Mouse (Mus musculus) mature B cell (primary cell): Measurements from ENCODE around the gene Hspb9.

Experiments used
- in situ Hi-C: fragments of 300-500 bp; cut with MboI; formaldehyde crosslinking; loops from 2 replicates; pipeline ENCODE4 v1.14.3; 2019

Hspb9 gene

DNA sequence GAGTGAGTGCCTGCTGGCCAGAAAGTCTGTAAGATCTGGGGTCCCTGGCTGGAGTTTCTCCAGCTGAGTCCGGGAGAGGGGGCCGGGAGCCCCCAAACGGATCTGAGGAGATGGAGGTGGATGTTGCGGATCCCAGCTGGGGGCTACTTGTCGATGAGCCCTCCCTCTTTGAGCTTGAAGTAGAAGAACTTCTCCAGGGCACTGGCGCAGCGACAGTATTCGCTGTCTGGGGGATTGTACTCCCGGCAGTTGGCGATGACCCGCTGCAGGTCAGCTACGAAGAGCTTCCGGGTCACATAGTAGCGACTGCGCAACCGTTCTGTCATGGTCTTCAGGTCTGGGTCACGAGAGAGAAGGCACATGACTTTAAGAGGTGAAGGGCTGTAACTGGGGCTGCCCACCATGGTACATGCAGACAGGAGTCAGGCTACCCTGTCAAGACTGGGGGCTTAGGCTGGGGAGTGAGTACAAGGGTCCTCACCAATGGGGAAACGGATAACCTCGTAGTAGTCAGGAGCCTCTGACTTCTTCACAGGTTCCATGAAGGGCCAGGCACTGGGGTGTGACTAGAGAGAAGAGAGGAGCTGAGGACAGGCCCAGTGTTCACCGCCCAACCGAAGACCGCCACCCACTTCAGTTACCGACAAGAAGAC is 8.4 kb upstream of the Hspb9 start:
- in situ Hi-C loops = no loop called here

GRCm38 (mm10) chr11:100709201-100709810 is 4.3 kb upstream of the Hspb9 start:
- in situ Hi-C loops = no loop called here

DNA sequence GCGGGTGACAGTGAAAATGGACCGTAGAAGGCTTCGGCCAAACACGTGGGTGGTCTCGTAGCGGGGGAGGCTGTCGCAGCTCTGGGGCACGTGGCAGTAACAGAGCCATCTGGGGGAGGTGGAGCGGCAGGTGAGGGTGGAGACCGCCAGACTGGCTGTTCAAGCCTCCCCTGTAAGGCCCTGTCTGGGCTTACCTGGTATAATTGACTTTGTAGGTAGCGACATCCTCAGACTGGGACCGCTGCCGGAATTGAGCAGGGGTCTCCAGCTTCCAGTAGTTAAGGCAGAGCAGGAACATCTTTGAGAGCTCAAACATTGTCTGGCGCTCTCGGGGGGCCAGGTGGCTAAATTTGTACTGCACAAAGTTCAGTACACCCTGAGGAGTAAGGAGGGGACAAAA is 3.1 kb upstream of the Hspb9 start:
- in situ Hi-C loops = no loop called here

DNA sequence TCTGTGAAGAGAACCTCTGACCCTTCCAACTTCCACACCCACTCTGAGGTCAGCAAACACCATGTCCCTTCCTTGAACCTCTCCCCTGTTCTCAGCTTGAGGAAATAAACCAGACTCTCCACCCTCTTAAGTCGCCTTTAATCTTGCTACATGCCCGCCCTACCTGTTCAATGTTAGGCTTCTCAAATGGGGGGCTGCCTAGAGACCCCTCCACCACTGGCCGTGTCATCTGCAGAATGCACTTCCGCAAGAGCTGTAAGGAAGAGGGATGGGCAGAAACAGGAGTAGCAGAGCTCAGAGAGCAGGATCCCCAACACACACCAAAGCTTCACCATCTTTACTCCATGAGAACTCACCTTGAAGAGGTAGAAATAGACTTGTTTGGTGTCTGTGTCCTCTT is 2.7 kb upstream of the Hspb9 start:
- in situ Hi-C loops = no loop called here

DNA sequence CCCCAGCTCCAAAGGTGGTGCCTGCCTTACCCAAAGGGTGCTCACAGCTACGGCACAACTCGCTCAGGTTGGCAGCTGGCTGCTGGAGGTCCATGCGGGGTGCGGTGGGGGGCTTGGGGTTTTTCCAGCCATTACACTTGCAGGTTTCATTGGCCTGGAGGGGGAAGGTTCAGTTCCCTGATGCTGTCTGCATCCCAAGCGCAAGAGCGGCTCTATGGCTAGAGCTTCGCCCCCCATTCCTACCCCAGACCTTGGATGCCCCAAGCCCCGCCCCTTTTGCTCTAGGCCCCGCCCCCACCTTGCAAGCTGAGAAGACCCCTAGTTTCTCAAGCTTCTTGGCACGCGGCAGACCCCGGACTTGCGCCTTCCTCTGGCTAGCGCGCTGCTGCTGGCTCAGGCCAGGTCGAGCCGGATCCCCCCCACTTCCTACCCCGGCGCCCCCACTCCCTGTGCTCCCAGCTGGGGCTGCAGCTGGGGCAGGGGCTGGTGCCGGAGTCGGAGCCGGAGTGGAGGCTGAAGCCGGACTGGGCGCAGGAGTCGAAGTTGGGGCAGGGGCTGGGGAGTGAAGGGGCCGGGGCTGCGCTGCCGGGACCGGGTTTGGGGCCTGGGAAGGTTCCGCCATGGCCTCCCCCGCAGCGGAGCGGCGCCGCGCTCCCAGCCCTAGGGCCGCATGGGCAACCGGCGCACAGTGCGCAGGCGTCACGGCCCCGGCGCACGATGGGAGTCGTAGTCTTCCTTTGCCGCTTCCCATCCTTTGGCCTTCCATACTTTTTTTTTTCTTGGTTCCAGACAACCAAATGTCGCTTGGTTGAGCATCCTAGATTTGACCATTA is 1.7 kb upstream of the Hspb9 start, which contains the start of gene Kat2a:
TSS of gene Kat2a (minus strand) at position 683 of the 833 bp plus-strand sequence.
- in situ Hi-C loops = no loop called here

DNA sequence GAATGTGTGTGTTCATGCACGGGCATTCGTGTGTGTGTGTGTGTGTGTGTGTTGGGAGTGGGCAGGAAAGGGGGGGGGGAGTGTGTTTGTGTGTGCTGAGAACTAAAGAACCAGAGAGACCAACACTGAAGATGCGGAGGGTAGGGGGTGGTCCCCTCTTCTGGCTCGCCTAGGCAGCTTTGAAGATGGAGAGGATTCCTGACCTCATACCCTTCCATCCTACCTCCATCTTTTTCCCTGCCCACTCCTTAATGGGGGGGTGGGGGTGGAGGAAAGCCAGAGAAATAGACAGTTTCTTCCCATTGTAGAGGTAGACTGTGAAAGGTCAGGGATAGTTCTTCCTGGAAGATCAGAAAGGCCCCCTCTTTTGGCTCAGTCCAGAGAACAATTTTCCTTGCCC is 476 bp upstream of the Hspb9 start:
- in situ Hi-C loops = no loop called here

GRCm38 (mm10) chr11:100714534-100714915 is 875 bp downstream of the Hspb9 start:
- in situ Hi-C loops = no loop called here

DNA sequence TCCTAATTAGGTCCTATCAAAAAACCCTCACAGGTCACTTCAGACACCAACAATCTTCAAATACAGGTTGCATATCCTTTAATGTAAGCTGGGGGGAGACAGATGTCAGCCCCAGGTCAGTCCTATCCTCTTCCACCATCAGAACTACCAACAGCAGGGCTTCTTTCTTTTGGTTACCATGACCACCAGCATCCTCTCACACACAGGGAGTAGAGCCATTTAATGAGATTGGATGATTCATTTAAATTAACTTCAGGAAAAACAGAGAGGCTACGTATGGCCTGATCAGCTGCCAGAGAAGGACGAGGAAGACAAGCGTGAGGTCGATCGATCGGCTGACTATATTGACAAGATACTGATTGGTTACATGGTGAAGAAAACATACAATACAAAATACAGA is 1.3 kb downstream of the Hspb9 start:
- in situ Hi-C loops = no loop called here

DNA sequence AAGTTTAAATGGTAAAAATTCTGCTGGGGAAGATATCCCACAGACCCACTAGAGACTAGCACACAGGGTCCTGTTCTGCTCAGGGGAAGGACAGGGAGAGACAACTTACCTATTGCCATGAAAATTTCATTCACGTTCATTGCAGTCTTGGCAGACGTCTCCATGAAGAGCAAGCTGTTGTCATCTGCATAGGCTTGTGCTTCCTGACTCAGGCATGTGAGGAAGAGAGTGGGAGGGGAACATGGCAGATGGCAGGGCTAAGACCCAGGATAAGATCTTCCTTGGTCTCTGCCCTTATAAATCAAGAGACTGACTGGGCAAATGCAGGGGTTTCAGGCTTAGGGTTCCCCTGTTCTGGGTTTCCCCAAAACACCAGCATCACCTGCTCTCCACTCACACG is 3.0 kb downstream of the Hspb9 start:
- in situ Hi-C loops = no loop called here

GRCm38 (mm10) chr11:100718462-100718861 is 4.8 kb downstream of the Hspb9 start:
- in situ Hi-C loops = no loop called here

GRCm38 (mm10) chr11:100718866-100719265 is 5.2 kb downstream of the Hspb9 start:
- in situ Hi-C loops = no loop called here

GRCm38 (mm10) chr11:100719312-100719711 is 5.7 kb downstream of the Hspb9 start:
- in situ Hi-C loops = no loop called here

- in situ Hi-C loops = no loop called here
These were observed 6.2 kb downstream of the Hspb9 start for GRCm38 (mm10) chr11:100719893-100720292.

DNA sequence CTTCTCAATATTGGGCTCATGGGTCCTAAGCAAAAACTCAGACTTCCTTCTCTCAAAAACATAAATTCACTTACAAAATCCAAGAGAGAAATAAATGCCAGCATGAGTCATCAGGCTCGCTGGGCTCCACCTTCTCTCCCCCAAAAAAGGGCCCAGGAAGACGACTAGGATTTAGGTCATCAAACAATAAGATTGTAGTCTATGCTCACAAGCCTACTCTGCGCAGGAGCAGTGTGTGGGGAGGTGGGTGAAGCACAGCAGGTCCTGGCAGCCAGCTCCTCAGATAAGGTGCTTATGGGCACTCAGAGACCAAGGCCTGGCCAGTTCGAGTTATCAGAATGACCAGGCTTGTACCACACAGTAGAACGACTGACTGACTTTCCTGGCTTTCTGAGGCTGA is 6.7 kb downstream of the Hspb9 start:
- in situ Hi-C loops = no loop called here

DNA sequence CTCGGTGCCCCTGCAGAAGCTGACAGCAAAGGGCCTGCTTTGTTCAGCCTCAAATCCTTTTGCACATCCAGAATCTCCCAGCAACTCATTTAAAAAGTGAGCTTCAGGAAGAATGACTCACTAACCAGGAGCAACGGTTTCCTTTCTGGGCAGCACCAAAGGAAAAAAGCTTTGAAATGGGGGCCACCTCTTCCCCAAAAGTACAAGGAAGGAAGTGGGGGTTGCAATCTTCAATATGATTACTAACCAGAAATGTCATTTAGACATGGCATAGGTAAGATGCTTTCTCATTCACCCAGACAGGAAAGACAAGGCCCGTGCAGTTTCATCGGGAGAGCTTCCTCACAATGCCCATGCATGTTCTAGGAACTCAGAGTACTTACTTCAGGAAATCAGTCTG is 7.6 kb downstream of the Hspb9 start:
- in situ Hi-C loops = no loop called here

- in situ Hi-C loops = no loop called here
These were observed 8.3 kb downstream of the Hspb9 start for GRCm38 (mm10) chr11:100721776-100722492.

- in situ Hi-C loops = no loop called here
These were observed 8.9 kb downstream of the Hspb9 start for GRCm38 (mm10) chr11:100722493-100723028.

DNA sequence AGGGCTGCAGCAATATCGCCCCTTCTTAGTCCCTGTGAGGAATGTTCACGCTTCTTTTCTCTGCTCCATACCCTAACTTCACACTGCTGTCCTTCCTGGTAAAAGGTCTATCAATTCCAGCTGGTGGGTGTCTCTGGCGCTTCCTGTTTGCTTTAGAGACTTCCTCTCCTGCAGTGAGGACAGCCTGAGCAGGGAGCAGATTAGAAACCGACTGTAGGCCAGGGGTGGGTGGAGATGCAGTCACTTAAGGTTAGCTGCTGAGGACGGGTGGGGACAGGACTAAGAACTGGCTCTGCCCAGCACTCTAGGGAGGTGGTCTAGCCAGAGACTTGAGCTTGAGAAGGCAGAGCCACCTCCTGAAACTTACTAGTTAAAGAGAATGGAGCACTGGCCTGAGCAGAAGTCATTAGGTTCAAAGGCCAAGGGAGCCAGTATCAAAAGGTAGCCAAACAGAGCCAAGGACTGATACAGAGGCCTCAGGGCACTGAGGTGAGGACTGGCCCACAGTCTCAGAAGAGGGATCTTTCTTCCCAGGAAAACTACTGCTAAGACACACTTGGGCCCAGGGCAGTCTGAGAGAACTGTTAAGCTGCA is 11.4 kb downstream of the Hspb9 start:
- in situ Hi-C loops = no loop called here

DNA sequence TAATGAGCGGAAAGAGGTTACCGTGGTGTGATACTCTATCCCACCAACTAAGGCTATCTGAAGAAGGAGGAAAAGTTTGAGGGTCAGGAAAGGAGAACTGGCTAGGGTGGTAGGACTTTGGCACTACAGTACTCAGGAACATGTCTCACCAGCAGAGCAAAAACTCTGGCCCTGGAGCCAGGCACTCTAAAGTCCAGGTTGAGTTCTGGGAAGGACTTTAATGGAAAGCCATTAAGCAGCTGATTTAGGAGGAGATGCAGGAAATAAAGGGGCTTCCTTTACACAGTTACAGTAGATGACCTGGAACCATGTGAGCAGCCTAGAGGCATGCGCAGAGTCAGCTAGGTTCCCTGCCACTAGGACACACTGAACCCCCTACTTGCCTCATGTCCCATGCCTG is 13.6 kb downstream of the Hspb9 start:
- in situ Hi-C loops = no loop called here

GRCm38 (mm10) chr11:100728601-100729000 is 15.0 kb downstream of the Hspb9 start:
- in situ Hi-C loops = no loop called here

- in situ Hi-C loops = no loop called here
These were observed 16.3 kb downstream of the Hspb9 start for GRCm38 (mm10) chr11:100729976-100730375.
